Mouse (Mus musculus) liver, adult (tissue): ENCODE measurements around the gene Ostf1.

Experiments
- GATA4 ChIP-seq: IDR thresholded peaks from 2 replicates; pipeline ENCODE4 v1.6.1; 2014; ENCODE audit warnings: mild to moderate bottlenecking, low read length; ENCODE audit not compliant: insufficient replicate concordance

Ostf1 gene

DNA sequence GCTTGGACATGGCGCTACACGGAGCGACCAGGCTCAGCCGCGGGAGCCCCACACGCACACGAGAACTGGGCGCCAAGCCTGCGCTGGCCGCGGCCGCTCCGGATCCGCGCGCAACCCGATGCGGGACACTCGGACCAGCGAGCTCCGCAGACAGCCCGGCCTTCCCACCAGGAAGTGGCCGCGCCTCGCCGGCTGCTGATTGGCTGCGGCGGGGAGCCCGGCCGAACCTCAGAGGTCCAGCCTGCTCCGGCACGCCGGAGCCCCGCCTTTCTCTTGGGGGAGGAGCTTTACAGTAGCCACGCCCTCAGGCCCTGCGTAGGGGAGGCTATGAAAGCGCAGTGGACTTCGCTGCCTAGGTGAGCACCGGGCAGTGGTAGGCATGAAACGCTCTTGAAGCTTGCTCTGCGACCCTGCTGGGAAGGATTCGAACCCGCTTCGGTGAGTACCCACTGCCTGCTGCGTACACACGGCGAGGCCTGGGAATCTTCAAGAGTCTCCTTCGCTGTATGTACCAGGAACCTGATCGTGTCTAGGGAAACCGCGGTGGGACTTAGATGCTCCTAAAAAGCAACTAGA, at the start of gene Ostf1, which contains the start of gene Nmrk1:
TSS of gene Ostf1 (minus strand) at position 180 of the 576 bp plus-strand sequence.
TSS of gene Nmrk1 (plus strand) at position 307 of the 576 bp plus-strand sequence.
- no peak; the same call in 1 of the 2 replicates for TF ChIP-seq GATA4

DNA sequence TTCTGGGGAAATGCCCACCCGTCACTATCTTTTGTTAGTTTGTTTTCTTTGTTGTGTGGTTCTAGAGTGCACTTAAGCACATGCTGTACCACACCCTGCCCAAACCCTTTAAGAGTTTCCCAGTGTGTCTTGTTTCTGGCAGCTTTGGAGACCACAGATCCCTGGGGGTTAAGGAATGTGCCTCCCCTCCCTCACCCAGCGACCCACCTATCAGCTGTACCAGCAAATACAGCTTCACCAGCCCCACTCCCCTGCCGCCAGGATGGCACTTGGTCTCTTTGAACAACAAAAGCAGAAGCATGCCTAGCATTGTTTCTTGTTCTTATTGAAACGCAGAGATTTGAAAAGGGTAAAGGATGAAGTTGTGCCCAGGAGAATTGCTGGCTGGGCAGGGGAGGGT, 41.5 kb upstream of the Ostf1 start:
- no peak for TF ChIP-seq GATA4

- no peak for TF ChIP-seq GATA4
These were observed 40.9 kb upstream of the Ostf1 start for GRCm38 (mm10) chr19:18672498-18672897.

GRCm38 (mm10) chr19:18671056-18671741, 39.6 kb upstream of the Ostf1 start:
- no peak for TF ChIP-seq GATA4

- no peak for TF ChIP-seq GATA4
These were observed 39.0 kb upstream of the Ostf1 start, which contains the start of gene Carnmt1 for GRCm38 (mm10) chr19:18670608-18671007. Gene Carnmt1, plus strand, starts transcription at chr19:18670764.

DNA sequence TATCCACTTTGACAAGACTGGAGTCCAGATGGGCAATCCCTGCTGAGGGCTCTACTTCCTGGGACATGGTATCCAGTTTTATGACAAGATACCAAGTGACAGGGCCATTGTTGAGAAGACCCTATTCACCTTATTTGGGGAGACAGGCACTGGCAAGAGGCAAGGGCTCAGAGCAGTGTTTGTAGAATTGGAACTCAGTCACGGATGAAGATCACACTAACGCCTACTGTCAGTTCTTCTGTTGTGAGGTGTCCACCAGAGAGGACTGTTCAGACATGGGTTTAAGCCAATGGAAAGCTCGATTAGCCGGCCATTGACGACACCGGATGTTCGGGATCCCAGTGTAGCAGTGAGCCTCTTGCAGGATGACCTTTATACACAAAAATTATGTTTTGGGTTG, 37.9 kb upstream of the Ostf1 start:
- no peak for TF ChIP-seq GATA4

GRCm38 (mm10) chr19:18666966-18667365, 35.3 kb upstream of the Ostf1 start:
- no peak for TF ChIP-seq GATA4

DNA sequence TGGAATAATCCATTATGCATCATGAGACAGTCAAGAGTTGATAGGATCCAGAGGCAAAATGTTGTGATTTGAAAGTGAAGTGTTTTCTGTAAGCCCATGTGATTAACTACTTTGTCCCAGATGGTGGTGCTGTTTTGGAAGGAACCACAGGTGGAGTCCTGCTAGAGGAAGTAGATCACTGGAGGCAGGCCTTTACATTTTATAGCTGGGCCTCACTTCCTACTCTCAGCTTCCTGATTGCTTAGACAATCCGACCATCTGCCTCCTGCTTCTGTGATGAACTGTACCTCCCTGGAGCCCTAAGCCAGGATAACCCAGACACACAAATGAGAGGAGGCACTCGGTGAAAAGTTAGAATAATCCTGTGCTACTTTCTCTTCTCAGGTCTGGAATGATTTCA, 32.3 kb upstream of the Ostf1 start:
- no peak for TF ChIP-seq GATA4

DNA sequence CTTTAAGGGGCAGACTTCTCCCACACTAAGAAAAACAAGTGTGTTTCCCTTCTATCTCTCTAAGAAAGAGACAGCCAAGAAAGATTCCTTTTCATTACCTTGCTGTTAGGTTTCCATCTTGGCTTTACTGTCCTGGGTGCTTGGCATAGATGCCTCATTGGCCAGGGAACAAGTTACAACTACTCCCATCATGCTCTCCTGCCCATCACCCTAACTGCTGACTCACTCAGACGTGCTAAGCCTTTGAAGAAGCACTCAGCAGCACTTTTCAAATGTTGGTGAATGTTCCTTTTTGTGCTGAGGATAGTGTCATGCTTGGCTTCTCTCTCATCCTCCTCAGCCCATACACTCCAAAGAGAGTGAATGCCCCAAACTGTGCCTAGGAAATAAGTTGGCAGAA, 30.1 kb upstream of the Ostf1 start:
- TF ChIP-seq GATA4 = no peak

GRCm38 (mm10) chr19:18660466-18660865, 28.8 kb upstream of the Ostf1 start:
- TF ChIP-seq GATA4 = no peak

DNA sequence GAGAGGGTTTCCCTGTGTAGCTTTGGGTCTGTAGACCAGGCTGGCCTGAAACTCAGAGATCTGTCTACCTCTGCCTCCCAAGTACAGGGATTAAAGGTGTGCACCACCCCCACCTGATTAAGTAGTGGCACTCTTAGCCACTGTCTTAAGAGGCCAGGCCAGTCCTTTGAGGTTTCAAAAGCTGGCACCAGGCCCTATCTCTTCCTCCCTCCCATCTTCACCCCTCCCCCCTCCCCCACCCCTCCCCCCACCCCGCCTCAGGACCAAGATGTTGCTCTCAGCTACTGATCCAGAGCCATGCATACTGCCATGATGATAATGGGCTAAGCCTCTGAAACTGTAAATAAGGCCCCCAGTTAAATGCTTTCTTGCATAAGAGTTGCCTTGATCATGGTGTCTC, 27.7 kb upstream of the Ostf1 start:
- no peak for TF ChIP-seq GATA4

- TF ChIP-seq GATA4 = no peak
These were observed 26.9 kb upstream of the Ostf1 start for GRCm38 (mm10) chr19:18658473-18658872.

GRCm38 (mm10) chr19:18655999-18656398, 24.4 kb upstream of the Ostf1 start:
- TF ChIP-seq GATA4 = no peak

DNA sequence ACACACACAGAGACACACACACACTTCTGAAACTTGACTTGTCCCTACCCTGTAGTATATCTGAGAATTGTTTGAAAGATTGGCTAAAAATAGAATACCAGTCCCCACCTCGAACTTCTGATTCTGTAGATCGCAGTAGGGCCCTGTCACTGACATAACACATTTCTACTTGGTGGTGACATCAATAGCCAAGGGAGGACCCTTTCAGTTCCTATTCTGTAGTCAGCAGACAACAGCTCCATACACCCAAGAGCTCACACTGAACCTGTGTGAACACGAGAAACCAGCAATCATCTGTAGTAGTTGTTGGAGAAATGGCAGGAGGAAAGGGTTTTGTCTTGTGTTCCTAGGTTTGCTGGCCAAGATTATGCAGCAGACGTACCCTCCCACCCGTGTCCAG, 23.4 kb upstream of the Ostf1 start:
- no peak for TF ChIP-seq GATA4

DNA sequence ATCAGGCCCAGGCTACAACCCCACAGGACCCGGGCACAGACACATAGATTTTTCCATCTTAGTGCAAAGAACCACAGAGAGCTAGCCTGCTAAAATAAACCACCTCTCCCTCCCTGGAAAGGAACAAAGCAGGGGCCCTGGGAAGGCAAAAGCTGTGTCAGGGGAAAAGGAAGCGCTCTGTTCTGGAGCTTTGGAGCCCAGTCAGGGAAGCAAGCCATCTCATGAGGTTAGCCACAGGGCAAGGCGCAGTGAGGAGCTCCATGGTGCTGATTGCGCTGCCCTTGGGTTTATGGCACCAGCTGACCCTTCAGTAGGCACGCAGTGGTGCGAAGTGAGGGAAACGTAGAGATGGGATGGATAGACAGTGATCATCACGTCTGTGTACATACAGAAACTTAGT, 22.7 kb upstream of the Ostf1 start:
- no peak for TF ChIP-seq GATA4

DNA sequence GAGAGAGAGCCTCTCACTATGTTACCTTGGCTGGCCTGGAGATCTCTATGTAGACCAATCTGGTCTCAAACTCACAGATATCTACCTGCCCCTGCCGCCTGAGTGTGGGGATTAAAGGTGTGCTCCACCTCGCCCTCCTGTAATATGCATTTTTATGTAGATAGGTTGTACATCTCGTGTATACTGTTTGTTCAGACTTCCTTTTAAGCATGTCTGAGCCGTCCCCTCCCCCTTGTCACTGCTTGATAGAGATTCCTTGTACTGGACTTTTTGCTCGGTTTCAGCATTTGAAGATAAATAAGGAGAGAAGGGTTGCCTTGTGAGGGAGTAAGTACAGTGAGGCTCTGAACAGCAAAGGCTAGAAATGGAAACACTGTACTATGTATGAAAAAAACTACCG, 21.4 kb upstream of the Ostf1 start:
- TF ChIP-seq GATA4 = no peak

- no peak for TF ChIP-seq GATA4
These were observed 21.0 kb upstream of the Ostf1 start for GRCm38 (mm10) chr19:18652592-18652991.
